Mouse (Mus musculus): ENCODE results near the gene Jrkl. TPM values are rescaled to one million over a fixed set of nuclear protein-coding genes. Genes with fewer than 3 reads are reported as not detected.

The Jrkl gene
- polyA plus RNA-seq (2016; fragmentation: Nextera tagmentation; extraction: Ambion mirVana): 3.4 and 3.7 TPM in 2 replicates

DNA sequence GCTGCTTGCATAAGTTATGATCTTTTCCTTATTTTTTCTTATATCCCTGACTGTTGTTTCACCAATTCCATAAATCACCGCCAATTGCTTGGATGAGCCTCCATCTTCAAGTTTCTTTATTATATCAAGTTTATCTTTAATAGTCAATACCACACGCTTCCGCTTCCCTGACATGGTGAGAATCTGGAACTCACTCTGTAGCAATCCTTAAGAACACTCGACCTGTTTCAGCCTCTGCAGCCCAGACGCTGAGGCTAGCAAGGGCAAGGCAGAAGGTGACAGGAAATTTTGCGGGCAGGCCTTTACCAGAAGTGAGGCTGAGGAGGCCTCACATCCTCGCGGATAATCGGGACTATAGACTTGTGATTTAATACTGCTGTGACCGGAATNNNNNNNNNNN is at the start of gene Jrkl:
Gene Jrkl (minus strand): TSS at position 349 of the 400 bp plus-strand sequence.
- Histone ChIP-seq H3K4me1 (peaks cover 24% of the 10 kb centered on the region), H3K4me2 (peak within 1 kb of the TSS; percentile 84), H3K27ac (peak within 1 kb of the TSS; percentile 65; the same call in 1 of the 2 replicates), H3K9me3 (replicated peaks) (no peaks in the 10 kb centered on the region), H3K36me3 (no peaks in the 10 kb centered on the region), H3K27me3 (replicated peaks) (no peaks in the 10 kb centered on the region), H3K9ac (peak within 1 kb of the TSS; percentile 71), H3K4me3 (peak within 1 kb of the TSS; percentile 68)
- ATAC-seq: no peak
- WGBS (ENCODE audit: insufficient replicate concordance): 6% methylated on average over 10 of the region's 10 CpGs

DNA sequence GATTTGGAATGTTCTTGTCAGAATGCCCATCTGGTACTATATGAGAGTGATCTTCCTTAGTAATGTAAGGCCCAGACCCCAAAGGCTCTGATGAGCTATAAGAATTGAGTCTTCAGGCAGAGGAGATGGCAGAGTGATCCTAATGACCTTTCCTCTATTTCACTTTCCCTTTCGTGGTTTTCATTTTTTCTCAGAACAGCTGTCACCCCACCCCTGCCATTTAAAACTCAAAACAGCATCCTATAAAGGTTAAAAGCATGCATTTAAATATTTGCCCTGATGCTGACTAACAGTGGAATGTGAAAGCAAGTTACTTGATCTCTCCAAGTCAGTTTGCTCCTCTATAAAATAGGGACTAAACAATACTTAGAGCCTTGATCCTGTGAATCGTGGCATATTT is 41.9 kb upstream of the Jrkl start:
- no peak overlapping the region for H3K4me3 ChIP-seq
- no peak overlapping the region for H3K9ac ChIP-seq
- no peak overlapping the region for H3K4me2 ChIP-seq
- no peak for ATAC-seq
- 58% methylated on average over 2 of the region's 2 CpGs for WGBS (ENCODE audit: insufficient replicate concordance)
- H3K4me1 ChIP-seq: no peaks in the 10 kb centered on the region
- H3K36me3 ChIP-seq: peaks cover 16% of the 10 kb centered on the region
- no peaks in the 10 kb centered on the region for H3K9me3 ChIP-seq (replicated peaks)
- H3K27me3 ChIP-seq (replicated peaks): no peaks in the 10 kb centered on the region
- H3K27ac ChIP-seq: no peak overlapping the region

DNA sequence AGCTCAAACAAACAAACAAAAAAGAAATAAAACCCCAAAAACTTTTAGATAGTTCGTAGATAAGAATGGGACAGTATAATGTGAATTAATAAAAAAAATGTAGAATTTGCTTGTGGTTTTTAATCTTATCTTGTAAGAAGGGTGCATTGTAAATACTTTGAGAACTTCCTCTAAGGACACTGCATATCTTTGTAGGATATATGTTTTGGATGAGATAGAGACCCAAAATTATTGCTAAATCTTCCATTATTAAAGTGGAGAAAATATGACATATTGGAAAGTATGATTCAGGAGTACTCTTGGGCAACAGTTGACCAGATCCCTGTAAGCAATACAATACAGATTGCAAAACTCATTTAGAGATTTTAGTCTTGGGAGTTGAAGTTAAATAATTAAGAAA is 27.6 kb upstream of the Jrkl start:
- Histone ChIP-seq H3K9ac (no peak overlapping the region), H3K27me3 (replicated peaks) (no peaks in the 10 kb centered on the region), H3K4me3 (no peak overlapping the region), H3K4me2 (no peak overlapping the region), H3K4me1 (no peaks in the 10 kb centered on the region), H3K36me3 (peaks cover 24% of the 10 kb centered on the region), H3K27ac (no peak overlapping the region), H3K9me3 (replicated peaks) (no peaks in the 10 kb centered on the region)
- ATAC-seq: no peak
- WGBS (ENCODE audit: insufficient replicate concordance): 75% methylated on average over 1 of the region's 1 CpGs

DNA sequence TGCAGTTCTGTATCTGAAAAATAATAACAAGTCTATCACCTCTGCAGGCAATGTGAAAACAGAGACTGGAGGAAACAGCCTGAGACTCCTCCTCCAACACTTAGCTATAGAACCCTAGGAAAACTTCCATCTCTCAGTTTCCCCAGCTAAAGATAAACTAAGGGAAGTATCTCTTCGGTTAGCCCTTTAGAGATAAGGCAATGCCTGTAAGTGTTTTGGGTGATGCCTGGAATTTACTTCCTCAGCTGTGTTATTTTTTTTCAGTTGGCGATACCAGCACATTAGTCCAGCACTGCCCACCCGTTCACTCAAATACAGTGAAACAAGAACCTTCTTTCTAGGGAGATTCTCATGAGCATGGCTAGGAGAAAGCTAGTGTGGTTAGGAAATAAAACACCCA is 15.4 kb upstream of the Jrkl start:
- no peak for ATAC-seq
- Histone ChIP-seq H3K27ac (no peak overlapping the region), H3K9me3 (replicated peaks) (no peaks in the 10 kb centered on the region), H3K36me3 (peaks cover 14% of the 10 kb centered on the region; the same call in 1 of the 2 replicates), H3K27me3 (replicated peaks) (no peaks in the 10 kb centered on the region), H3K4me1 (no peaks in the 10 kb centered on the region), H3K9ac (no peak overlapping the region), H3K4me3 (no peak overlapping the region), H3K4me2 (no peak overlapping the region)
- 38% methylated on average over 3 of the region's 3 CpGs for WGBS (ENCODE audit: insufficient replicate concordance)

DNA sequence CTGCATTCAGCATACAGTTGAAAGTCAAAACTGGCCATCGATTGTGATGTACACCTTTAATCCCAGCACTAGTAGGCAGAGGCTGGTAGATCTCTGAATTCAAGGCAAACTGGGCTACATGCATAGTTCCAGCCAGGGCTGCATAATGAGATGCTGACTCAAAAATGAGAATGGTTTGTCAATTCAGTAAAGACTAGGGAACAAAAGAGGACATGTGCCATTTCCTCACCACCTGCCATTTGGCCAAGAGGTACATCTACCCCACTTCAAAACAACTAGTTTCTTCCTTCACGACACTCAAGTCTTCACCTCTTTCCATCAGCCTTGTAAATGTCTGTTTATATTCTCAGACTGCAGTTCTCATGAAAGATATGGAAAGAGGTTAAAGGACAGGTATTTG is 12.5 kb upstream of the Jrkl start:
- Histone ChIP-seq H3K9me3 (replicated peaks) (no peaks in the 10 kb centered on the region), H3K4me2 (no peak overlapping the region), H3K36me3 (peaks cover 16% of the 10 kb centered on the region), H3K4me3 (no peak overlapping the region), H3K27ac (no peak overlapping the region), H3K4me1 (no peaks in the 10 kb centered on the region), H3K9ac (no peak overlapping the region), H3K27me3 (replicated peaks) (no peaks in the 10 kb centered on the region)
- no peak for ATAC-seq
- WGBS (ENCODE audit: insufficient replicate concordance): 89% methylated on average over 2 of the region's 2 CpGs

DNA sequence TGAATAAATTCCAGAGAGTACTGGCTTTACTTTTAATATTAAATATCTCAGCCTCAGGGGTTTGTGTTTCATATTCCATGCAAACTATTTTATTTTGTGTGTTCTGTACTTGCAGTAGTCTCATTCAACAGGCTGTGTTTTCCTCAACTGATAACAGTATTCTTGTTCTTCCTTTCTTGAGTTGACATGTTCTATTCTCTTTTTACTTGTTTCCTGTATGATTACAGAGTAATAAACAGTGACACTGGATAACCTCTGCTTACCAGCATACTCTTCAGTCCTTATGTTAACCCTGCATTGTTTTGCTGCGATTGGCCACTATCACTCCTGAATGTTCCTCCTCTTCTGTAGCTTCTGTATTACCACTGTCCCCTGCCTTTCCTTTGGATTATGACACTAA is 11.1 kb upstream of the Jrkl start:
- H3K4me1 ChIP-seq: no peaks in the 10 kb centered on the region
- H3K9ac ChIP-seq: no peak overlapping the region
- 84% methylated on average over 1 of the region's 1 CpGs for WGBS (ENCODE audit: insufficient replicate concordance)
- peaks cover 20% of the 10 kb centered on the region for H3K36me3 ChIP-seq
- ATAC-seq: no peak
- no peak overlapping the region for H3K4me2 ChIP-seq
- no peaks in the 10 kb centered on the region for H3K9me3 ChIP-seq (replicated peaks)
- H3K27me3 ChIP-seq (replicated peaks): no peaks in the 10 kb centered on the region
- H3K27ac ChIP-seq: no peak overlapping the region
- H3K4me3 ChIP-seq: no peak overlapping the region

DNA sequence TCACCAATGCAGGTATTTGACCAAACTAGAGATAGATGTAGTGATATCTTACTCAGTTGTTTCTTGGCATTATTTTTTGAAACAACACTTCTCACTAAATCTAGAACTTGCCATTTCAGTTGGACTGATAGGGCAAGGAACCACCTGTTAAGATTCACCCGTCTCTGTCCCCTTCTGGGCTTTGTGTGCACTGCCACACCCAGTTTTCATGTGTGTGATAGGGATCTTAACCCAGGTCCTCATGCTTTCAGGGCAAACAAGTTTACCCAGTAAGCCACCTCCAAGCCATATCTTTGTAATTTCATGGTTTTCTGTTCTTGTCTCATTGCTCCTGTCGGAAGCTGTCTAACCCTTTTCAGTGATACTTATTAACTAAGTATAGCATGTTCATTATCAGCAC is 5.6 kb upstream of the Jrkl start:
- Histone ChIP-seq H3K36me3 (peaks cover 14% of the 10 kb centered on the region), H3K4me3 (no peak overlapping the region), H3K9ac (no peak overlapping the region), H3K4me1 (peaks cover 13% of the 10 kb centered on the region), H3K4me2 (no peak overlapping the region), H3K9me3 (replicated peaks) (no peaks in the 10 kb centered on the region), H3K27ac (no peak overlapping the region), H3K27me3 (replicated peaks) (no peaks in the 10 kb centered on the region)
- ATAC-seq: no peak
- WGBS (ENCODE audit: insufficient replicate concordance): 48% methylated on average over 2 of the region's 2 CpGs

DNA sequence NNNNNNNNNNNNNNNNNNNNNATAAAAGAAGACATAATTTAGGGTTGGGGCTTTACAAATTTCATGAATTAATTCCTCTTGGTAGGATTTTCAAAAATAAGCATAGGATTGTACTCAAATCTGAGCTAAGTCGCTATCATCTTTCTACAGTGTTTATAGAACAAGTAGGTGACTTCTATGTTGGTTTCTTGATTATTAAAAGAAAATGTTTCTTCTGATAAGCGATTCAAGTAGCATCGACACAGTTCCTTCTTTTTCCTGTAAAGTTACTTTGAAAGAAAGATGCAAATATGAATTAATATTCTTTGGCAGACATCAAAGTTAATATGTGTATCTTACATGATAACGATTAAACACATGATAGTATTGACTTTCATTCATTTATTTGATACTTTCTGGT is 2.5 kb upstream of the Jrkl start:
- peak overlapping the region; percentile 74 for H3K4me3 ChIP-seq
- H3K4me1 ChIP-seq: peaks cover 30% of the 10 kb centered on the region
- peak overlapping the region; percentile 91 for H3K4me2 ChIP-seq
- WGBS (ENCODE audit: insufficient replicate concordance): 78% methylated on average over 4 of the region's 4 CpGs
- H3K9me3 ChIP-seq (replicated peaks): no peaks in the 10 kb centered on the region
- ATAC-seq: no peak
- no peak overlapping the region for H3K27ac ChIP-seq
- no peaks in the 10 kb centered on the region for H3K27me3 ChIP-seq (replicated peaks)
- H3K9ac ChIP-seq: no peak overlapping the region
- peaks cover 7% of the 10 kb centered on the region for H3K36me3 ChIP-seq

DNA sequence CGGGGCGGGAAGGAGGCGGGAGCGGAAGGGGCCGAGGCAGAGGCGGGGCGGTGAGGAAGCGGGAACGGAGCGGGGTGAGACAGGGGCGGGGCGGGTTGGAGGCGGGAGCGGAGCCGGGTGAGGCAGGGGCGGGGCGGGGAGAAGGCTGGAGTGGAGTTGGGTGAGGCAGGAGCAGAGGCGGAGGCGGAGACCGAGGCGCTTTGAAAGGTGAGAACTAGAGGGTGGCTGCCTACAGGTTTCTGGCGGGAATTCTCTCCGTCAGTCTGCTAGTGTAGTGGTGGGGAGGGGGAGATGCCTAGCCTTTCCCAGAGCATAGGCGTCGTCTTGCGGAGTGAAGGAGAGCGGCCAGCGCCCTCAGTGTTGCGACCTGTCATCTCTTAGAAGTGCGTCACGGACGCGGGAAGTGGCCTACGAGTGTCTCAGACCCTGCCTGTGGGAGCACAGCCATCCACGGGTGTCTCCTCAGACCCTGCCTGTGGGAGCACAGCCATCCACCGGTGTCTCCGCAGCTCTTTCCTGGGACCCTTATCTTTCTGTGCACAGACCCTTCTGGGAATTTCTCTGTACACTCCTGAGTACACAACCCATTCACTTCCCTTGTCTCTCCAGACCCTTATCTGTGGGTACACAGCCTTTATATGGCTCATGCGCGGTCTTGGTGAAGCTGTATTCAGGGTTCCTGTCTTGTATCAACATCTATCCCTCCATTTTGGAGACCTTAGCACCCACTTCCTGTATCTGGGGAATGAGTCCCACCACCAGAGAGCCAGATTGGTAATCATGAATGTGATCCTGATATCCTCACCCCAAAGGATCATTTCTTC is 1.4 kb upstream of the Jrkl start, which contains the start of gene Ccdc82:
Gene Ccdc82 (plus strand): TSS at position 141 of the 824 bp plus-strand sequence.
- peaks cover 30% of the 10 kb centered on the region for H3K4me1 ChIP-seq
- WGBS (ENCODE audit: insufficient replicate concordance): under 1% methylated on average over 32 of the region's 39 CpGs

DNA sequence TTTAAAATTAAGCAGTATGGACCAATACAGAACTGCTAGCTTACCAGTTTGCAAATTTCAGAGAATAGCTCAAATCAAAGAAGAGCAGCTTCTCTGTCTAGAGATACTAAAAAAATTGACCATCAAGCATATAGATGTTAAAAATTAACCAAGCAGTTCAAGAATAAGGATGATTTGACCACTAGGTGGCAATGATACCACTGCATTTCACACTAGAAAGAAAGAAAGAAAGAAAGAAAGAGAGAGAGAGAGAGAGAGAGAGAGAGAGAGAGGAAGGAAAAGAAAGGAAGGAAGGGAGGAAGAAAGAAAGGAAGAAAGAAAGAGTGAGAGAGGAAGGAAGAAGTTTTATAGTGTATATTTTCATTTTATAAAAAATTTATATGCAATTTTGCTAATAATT is 3.3 kb downstream of the Jrkl start:
- Histone ChIP-seq H3K4me3 (no peak overlapping the region), H3K36me3 (no peaks in the 10 kb centered on the region), H3K27me3 (replicated peaks) (no peaks in the 10 kb centered on the region), H3K9me3 (replicated peaks) (no peaks in the 10 kb centered on the region), H3K4me1 (peaks cover 19% of the 10 kb centered on the region), H3K4me2 (no peak overlapping the region), H3K9ac (no peak overlapping the region), H3K27ac (no peak overlapping the region)
- no peak for ATAC-seq

More for the DNA sequence above, 1.4 kb upstream of the Jrkl start, which contains the start of gene Ccdc82:
- no peaks in the 10 kb centered on the region for H3K27me3 ChIP-seq (replicated peaks)
- no peaks in the 10 kb centered on the region for H3K9me3 ChIP-seq (replicated peaks)
- H3K27ac ChIP-seq: peak within 1 kb of the TSS; percentile 89
- H3K4me2 ChIP-seq: peak within 1 kb of the TSS; percentile 91
- H3K4me3 ChIP-seq: peak within 1 kb of the TSS; percentile 74
- H3K9ac ChIP-seq: peak within 1 kb of the TSS; percentile 84
- H3K36me3 ChIP-seq: peaks cover under 1% of the 10 kb centered on the region; the same call in 1 of the 2 replicates
- ATAC-seq: peak; percentile 97

DNA sequence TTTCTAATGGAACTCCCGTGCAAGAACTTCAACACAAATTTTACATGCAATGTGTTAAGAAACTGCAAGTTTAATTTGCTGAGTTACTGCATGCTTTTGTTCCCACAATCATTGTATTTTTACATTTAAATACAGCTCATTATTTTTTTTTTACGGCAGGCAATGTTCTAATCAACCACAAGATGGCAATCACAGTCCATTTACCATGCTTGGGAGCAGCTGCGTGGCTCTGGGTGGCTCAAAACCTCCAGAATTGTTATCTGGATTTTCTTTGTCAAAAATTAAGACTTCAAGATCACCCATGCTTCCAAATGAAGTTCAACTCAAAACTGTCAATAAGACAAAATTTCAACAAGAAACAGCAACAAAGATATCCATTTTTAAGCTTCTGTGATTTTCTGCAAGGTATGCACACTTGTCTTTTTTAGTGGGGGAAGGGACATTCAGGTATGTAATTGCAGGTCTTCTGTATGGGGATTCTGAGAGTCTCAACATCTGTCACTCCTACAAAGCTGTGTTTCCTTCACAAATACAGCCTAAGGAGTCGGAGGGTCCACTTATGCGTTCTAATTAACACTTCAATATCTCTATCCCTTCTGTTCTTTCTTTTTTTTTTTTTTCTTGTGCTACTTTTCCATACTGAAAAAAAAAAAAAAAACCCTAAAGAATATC is 13.9 kb downstream of the Jrkl start:
- H3K4me3 ChIP-seq: no peak overlapping the region
- ATAC-seq: no peak
- H3K27me3 ChIP-seq (replicated peaks): no peaks in the 10 kb centered on the region
- H3K36me3 ChIP-seq: no peaks in the 10 kb centered on the region
- no peak overlapping the region for H3K27ac ChIP-seq
- no peak overlapping the region for H3K4me2 ChIP-seq
- 21% methylated on average over 5 of the region's 5 CpGs for WGBS (ENCODE audit: insufficient replicate concordance)
- H3K9me3 ChIP-seq (replicated peaks): peaks cover 4% of the 10 kb centered on the region; the same call in 1 of the 2 replicates
- no peak overlapping the region for H3K9ac ChIP-seq
- H3K4me1 ChIP-seq: no peaks in the 10 kb centered on the region

DNA sequence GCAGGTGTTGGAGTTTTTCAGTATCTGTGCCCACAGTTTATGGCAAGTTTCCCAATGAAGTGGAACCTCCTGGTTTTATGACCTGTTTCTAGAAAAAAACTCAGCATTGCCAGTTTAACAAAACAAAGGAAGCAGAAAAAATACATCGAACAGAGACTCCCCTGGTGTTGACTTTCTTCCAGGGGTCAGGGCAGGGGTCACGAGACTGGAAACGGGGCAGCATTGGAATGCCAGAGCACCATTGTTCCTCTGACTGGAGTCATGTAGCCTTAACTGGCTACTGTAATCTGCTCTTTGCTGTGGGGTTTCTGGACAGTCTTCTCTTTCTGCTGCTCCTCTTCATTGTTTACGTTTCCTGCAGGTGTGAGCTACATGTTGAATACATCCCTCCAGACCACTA is 15.1 kb downstream of the Jrkl start:
- H3K9ac ChIP-seq: no peak overlapping the region
- H3K4me1 ChIP-seq: no peaks in the 10 kb centered on the region
- H3K36me3 ChIP-seq: no peaks in the 10 kb centered on the region
- H3K4me3 ChIP-seq: no peak overlapping the region
- H3K27me3 ChIP-seq (replicated peaks): no peaks in the 10 kb centered on the region
- no peak overlapping the region for H3K4me2 ChIP-seq
- H3K27ac ChIP-seq: no peak overlapping the region
- H3K9me3 ChIP-seq (replicated peaks): peaks cover 4% of the 10 kb centered on the region; the same call in 1 of the 2 replicates
- 0 out of 2 replicates have a peak, but pooled peaks have one; percentile 32 for ATAC-seq
- WGBS (ENCODE audit: insufficient replicate concordance): 35% methylated on average over 4 of the region's 4 CpGs

Measured in liver, embryonic 12.5 days (tissue).